Mouse (Mus musculus): Measurements from ENCODE around the gene Gm13212. TPM values are rescaled to one million over a fixed set of nuclear protein-coding genes. Genes with fewer than 3 reads are reported as not detected.

Gene Gm13212
- polyA plus RNA-seq (2014; fragmentation: Illumina TruSeq; extraction: RNeasy Lipid Tissue Mini Kit (QIAGEN cat#74804); ENCODE audit: insufficient read depth, low read depth, low replicate concordance), result 1.7 TPM

GRCm38 (mm10) chr4:145585078-145585477 lies at the start of gene Gm13212:
Gene Gm13212, plus strand, starts transcription at chr4:145585166.

GRCm38 (mm10) chr4:145670385-145670784 lies 85.4 kb downstream of the Gm13212 start, which contains the start of gene Zfp980:
Gene Zfp980, plus strand, starts transcription at chr4:145670685.

Other genes starting within 250 kb of the Gm13212 start
- not detected for gene Zfp990, start 74.4 kb upstream of the Gm13212 start, polyA plus RNA-seq (2014; fragmentation: Illumina TruSeq; extraction: RNeasy Lipid Tissue Mini Kit (QIAGEN cat#74804); ENCODE audit: insufficient read depth, low read depth, low replicate concordance)
- not detected for gene Zfp980, start 85.5 kb downstream of the Gm13212 start, polyA plus RNA-seq (2014; fragmentation: Illumina TruSeq; extraction: RNeasy Lipid Tissue Mini Kit (QIAGEN cat#74804); ENCODE audit: insufficient read depth, low read depth, low replicate concordance)